Mouse (Mus musculus) ES-Bruce4 (cell line): ENCODE measurements around the gene Khdrbs2. TPM values are rescaled to one million over a fixed set of nuclear protein-coding genes. Genes with fewer than 3 reads are reported as not detected.

Source experiments
- H3K27ac ChIP-seq: 2 replicates; pipeline ENCODE4 v1.5.1; 2012; ENCODE audit warnings: low read length, inconsistent platforms; ENCODE audit not compliant: insufficient read depth
- H3K27me3 ChIP-seq: 2 replicates; pipeline ENCODE4 v1.6.1; 2012; ENCODE audit warnings: mild to moderate bottlenecking, low read length, inconsistent platforms; ENCODE audit not compliant: control insufficient read depth, poor library complexity, insufficient read depth, severe bottlenecking
- H3K36me3 ChIP-seq: 2 replicates; pipeline ENCODE4 v1.6.1; 2012; ENCODE audit warnings: inconsistent platforms, mild to moderate bottlenecking, low read length, moderate library complexity; ENCODE audit not compliant: control insufficient read depth, poor library complexity, insufficient read depth, severe bottlenecking
- H3K4me1 ChIP-seq: one replicate; pipeline ENCODE4 v1.8.1; 2011; ENCODE audit warnings: low read length; ENCODE audit not compliant: control insufficient read depth, insufficient read depth
- H3K4me3 ChIP-seq: 2 replicates; pipeline ENCODE4 v1.5.1; 2011; ENCODE audit warnings: low read depth, mild to moderate bottlenecking, low read length
- H3K9ac ChIP-seq: 2 replicates; pipeline ENCODE4 v1.6.1; 2012; ENCODE audit warnings: low read depth, mild to moderate bottlenecking, inconsistent platforms; ENCODE audit not compliant: poor library complexity, severe bottlenecking
- H3K9me3 ChIP-seq: replicated peaks from 2 replicates; pipeline ENCODE4 v1.6.1; 2012; ENCODE audit warnings: mild to moderate bottlenecking, low read length, inconsistent platforms; ENCODE audit not compliant: control insufficient read depth, poor library complexity, insufficient read depth, severe bottlenecking
- CTCF ChIP-seq: IDR thresholded peaks from one replicate; pipeline ENCODE4 v1.8.1; 2011; ENCODE audit warnings: low read depth, low read length
- EP300 ChIP-seq: IDR thresholded peaks from 2 replicates; pipeline ENCODE4 v1.6.1; 2011; ENCODE audit warnings: low read depth, low read length; ENCODE audit not compliant: insufficient read depth
- POLR2A ChIP-seq: IDR thresholded peaks from one replicate; pipeline ENCODE4 v1.8.1; 2011; ENCODE audit warnings: low read length; ENCODE audit not compliant: insufficient read depth
- polyA plus RNA-seq: library from polyadenylated mRNA; stranded (reverse); fragments of >200 nt; gene quantifications from 2 replicates; pipeline ENCODE4 v1.2.4, GENCODE M21; 2011; ENCODE audit warnings: low read depth; ENCODE audit not compliant: missing spikeins, insufficient read depth, insufficient read length

Gene Khdrbs2
- polyA plus RNA-seq, 1 experiment, result 0.51 TPM

GRCm38 (mm10) chr1:32649647-32650209 is 477.2 kb downstream of the Khdrbs2 start:
- no peaks in the 10 kb centered on the region for H3K4me1 ChIP-seq
- TF ChIP-seq EP300, result no peak
- TF ChIP-seq POLR2A, result no peak
- no peak for TF ChIP-seq CTCF
- no peaks in the 10 kb centered on the region for H3K36me3 ChIP-seq
- H3K27ac ChIP-seq, result no peak overlapping the region
- H3K9me3 ChIP-seq, result no peaks in the 10 kb centered on the region
- no peak overlapping the region for H3K4me3 ChIP-seq
- H3K9ac ChIP-seq, result no peak overlapping the region
- H3K27me3 ChIP-seq, result no peaks in the 10 kb centered on the region

- TF ChIP-seq EP300, result no peak
- no peak for TF ChIP-seq POLR2A
- TF ChIP-seq CTCF, result no peak
- H3K9me3 ChIP-seq, result no peaks in the 10 kb centered on the region
These were observed 521.3 kb downstream of the Khdrbs2 start for GRCm38 (mm10) chr1:32693806-32694205.

GRCm38 (mm10) chr1:32700132-32700531 is 527.6 kb downstream of the Khdrbs2 start:
- Histone ChIP-seq H3K9ac (no peak overlapping the region), H3K4me3 (no peak overlapping the region), H3K9me3 (no peaks in the 10 kb centered on the region), H3K4me1 (no peaks in the 10 kb centered on the region), H3K27me3 (no peaks in the 10 kb centered on the region), H3K27ac (no peak overlapping the region), H3K36me3 (no peaks in the 10 kb centered on the region)
- TF ChIP-seq CTCF (no peak), EP300 (no peak), POLR2A (no peak)

More at GRCm38 (mm10) chr1:32693806-32694205, 521.3 kb downstream of the Khdrbs2 start:
- no peaks in the 10 kb centered on the region for H3K4me1 ChIP-seq
- no peaks in the 10 kb centered on the region for H3K27me3 ChIP-seq
- H3K27ac ChIP-seq, result no peak overlapping the region
- H3K36me3 ChIP-seq, result no peaks in the 10 kb centered on the region
- no peak overlapping the region for H3K9ac ChIP-seq
- H3K4me3 ChIP-seq, result no peak overlapping the region

- no peaks in the 10 kb centered on the region for H3K27me3 ChIP-seq
- H3K9me3 ChIP-seq, result no peaks in the 10 kb centered on the region
- TF ChIP-seq EP300, result no peak
- no peak for TF ChIP-seq CTCF
- no peak for TF ChIP-seq POLR2A
- no peak overlapping the region for H3K4me3 ChIP-seq
- no peak overlapping the region for H3K27ac ChIP-seq
- H3K4me1 ChIP-seq, result no peaks in the 10 kb centered on the region
- no peak overlapping the region for H3K9ac ChIP-seq
- H3K36me3 ChIP-seq, result no peaks in the 10 kb centered on the region
These were observed 528.8 kb downstream of the Khdrbs2 start for GRCm38 (mm10) chr1:32701267-32701666.
